Mouse (Mus musculus) liver, embryonic 16.5 days (tissue): ENCODE measurements at regions not wholly inside any gene's neighbourhood (a gene's known extent, or its start where the extent isn't known, plus 50 kb on each side); places are given as distances from the start of the nearest gene placed in this dataset.

Experiments used
- ATAC-seq: fragments of 200-750 bp; cut with Nextera tagmentation; 2 replicates; pipeline ENCODE4 v1.8.0; 2017; ENCODE audit warnings: low read depth, mild to moderate bottlenecking, moderate number of reproducible peaks, moderate library complexity
- H3K27ac ChIP-seq: fragments of 300-500 bp; sonication (generic); 2 replicates; pipeline ENCODE4 v1.5.1; 2014; ENCODE audit warnings: mild to moderate bottlenecking, low read length
- H3K27me3 ChIP-seq: fragments of 300-500 bp; sonication (generic); 2 replicates; pipeline ENCODE4 v1.6.1; 2014; ENCODE audit warnings: low read depth, low read length, mixed read lengths; ENCODE audit not compliant: control insufficient read depth, insufficient read depth
- H3K36me3 ChIP-seq: fragments of 300-500 bp; sonication (generic); 2 replicates; pipeline ENCODE4 v1.6.1; 2014; ENCODE audit warnings: mild to moderate bottlenecking; ENCODE audit not compliant: control insufficient read depth, insufficient read depth
- H3K4me1 ChIP-seq: fragments of 300-500 bp; sonication (generic); 2 replicates; pipeline ENCODE4 v1.6.1; 2014; ENCODE audit warnings: low read depth, low read length, mixed read lengths; ENCODE audit not compliant: control insufficient read depth
- H3K4me2 ChIP-seq: fragments of 300-500 bp; sonication (generic); 2 replicates; pipeline ENCODE4 v1.6.1; 2014; ENCODE audit warnings: low read depth, low read length, mixed read lengths
- H3K4me3 ChIP-seq: fragments of 300-500 bp; sonication (generic); 2 replicates; pipeline ENCODE4 v1.5.1; 2014; ENCODE audit warnings: low read depth, mild to moderate bottlenecking, low read length
- H3K9ac ChIP-seq: fragments of 300-500 bp; sonication (generic); 2 replicates; pipeline ENCODE4 v1.6.1; 2014; ENCODE audit warnings: low read depth, low read length
- H3K9me3 ChIP-seq: fragments of 300-500 bp; sonication (generic); replicated peaks from 2 replicates; pipeline ENCODE4 v1.6.1; 2016; ENCODE audit warnings: low read length; ENCODE audit not compliant: control insufficient read depth
- WGBS: fragments of 180-500 bp; shearing (Covaris S2); extraction: QIAGEN DNeasy Blood & Tissue Kit; methylation state at CpG from one replicate; pipeline ENCODE4 v1.1.7; 2014; ENCODE audit not compliant: insufficient replicate concordance; 5-methylcytosine and 5-hydroxymethylcytosine counted together

DNA sequence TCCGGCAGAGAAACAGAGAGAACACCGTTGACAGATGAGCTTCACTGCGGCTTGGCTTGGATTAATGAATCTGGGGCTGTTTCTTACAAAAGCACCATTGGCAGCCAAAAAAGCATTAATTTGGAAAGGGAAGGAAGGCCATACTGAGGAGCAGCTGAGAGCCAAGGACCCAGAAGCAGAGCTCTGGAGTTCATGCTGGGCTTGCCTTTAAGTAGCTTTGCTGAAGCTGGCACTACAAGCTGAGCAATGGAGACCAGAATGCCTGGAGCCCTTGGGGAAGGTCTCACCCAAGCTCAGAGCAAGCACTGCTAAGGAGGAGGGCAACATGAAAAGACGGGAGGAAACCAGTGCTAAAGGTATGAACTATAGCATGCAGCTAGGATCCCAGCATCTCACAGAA, 95.7 kb downstream of the Tmem30b start:
- no peaks in the 10 kb centered on the region for H3K9me3 ChIP-seq
- H3K4me1 ChIP-seq = no peaks in the 10 kb centered on the region
- ATAC-seq = no peak
- H3K27me3 ChIP-seq = no peaks in the 10 kb centered on the region
- H3K36me3 ChIP-seq = no peaks in the 10 kb centered on the region
- 67% methylated on average over 4 of the region's 4 CpGs for WGBS
- no peak overlapping the region for H3K9ac ChIP-seq
- no peak overlapping the region for H3K4me3 ChIP-seq
- no peak overlapping the region for H3K27ac ChIP-seq
- no peak overlapping the region for H3K4me2 ChIP-seq

DNA sequence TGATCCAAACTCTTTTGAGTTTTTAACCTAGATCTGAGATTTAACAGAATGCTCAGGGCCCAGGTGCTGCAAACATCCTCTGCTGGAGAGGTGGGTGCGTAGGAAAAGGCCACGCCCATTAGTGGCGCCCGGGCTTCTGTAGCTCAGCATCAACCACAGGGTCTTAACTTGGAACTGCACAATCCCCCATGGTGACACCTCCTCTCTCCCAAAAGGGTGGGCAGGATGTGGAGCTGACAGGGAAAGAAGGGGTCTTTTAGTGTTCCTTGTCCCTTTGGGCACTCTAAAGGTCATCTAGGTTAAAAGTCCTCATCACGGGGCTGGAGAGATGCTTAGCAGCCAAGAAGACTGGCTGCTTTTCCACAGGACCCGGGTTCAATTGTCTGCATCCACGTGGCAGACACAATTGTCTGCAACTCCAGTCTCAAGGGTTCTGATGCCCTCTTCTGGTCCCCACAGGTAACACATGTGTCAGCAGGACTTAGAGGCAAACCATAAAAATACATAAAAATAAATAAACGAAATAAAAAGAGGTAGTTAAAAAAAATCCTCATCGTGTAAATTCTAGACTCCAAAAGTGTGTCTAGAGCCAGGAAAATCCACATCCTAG, 96.2 kb downstream of the Tmem30b start:
- Histone ChIP-seq H3K27me3 (no peaks in the 10 kb centered on the region), H3K4me1 (no peaks in the 10 kb centered on the region), H3K9me3 (no peaks in the 10 kb centered on the region), H3K36me3 (no peaks in the 10 kb centered on the region), H3K9ac (no peak overlapping the region), H3K27ac (no peak overlapping the region), H3K4me2 (no peak overlapping the region), H3K4me3 (no peak overlapping the region)
- no peak for ATAC-seq
- WGBS = 42% methylated on average over 9 of the region's 9 CpGs

DNA sequence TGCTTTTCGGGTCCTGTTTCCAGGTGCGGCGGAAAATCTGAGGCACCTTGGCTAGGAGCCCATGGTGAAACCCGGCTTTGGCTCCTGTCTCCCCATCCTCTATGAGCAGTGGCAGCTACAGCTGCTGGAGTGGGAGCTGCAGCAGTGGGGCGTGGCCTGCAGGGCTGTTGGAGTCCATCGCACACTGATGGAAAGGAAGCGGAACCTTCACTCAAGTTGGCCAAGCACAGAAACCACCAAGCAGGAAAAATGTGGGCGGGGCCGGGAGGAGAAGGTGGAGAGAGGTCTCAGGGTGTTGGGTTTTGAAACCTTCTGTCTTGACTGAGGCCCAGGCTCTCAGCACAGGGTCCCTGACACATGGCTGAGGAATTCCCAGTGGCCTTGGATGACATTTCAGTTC, 97.1 kb downstream of the Tmem30b start:
- H3K4me1 ChIP-seq = no peaks in the 10 kb centered on the region
- H3K9me3 ChIP-seq = no peaks in the 10 kb centered on the region
- no peaks in the 10 kb centered on the region for H3K36me3 ChIP-seq
- ATAC-seq = 0 out of 2 replicates have a peak, but pooled peaks have one; percentile 13
- no peaks in the 10 kb centered on the region for H3K27me3 ChIP-seq
- no peak overlapping the region for H3K9ac ChIP-seq
- whole genome bisulfite sequencing = 28% methylated on average over 9 of the region's 9 CpGs
- H3K4me2 ChIP-seq = no peak overlapping the region
- H3K4me3 ChIP-seq = no peak overlapping the region
- H3K27ac ChIP-seq = no peak overlapping the region

DNA sequence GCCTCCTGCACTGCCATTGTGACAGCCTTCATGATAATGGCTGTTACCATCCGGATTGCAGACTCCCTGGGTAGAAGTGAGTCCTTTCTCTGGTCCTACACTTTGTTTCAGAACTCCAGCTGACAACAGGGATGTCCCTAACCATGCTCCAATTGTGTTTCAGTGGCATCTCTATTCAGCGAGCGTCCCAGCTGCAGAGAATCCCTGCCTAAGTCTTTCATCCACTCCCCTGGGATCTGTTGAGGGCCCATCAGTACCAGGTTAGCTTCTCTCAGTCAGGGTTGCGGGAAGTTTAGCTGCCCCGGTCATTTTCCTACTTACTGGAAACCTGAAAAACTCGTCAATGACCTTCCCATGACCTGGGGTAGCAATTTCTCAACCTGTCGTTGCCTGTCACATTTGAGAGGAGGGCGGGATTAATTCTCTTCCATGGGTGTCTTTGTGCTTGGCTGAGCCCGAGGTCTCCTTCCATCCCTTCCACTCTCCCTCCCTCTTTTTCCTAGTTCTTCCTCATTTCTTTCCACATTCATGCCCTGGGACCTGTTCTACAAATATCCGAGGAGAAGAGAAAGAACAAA, 97.7 kb downstream of the Tmem30b start:
- 48% methylated on average over 10 of the region's 10 CpGs for WGBS
- no peaks in the 10 kb centered on the region for H3K36me3 ChIP-seq
- H3K4me2 ChIP-seq = no peak overlapping the region
- no peaks in the 10 kb centered on the region for H3K27me3 ChIP-seq
- ATAC-seq = no peak
- no peak overlapping the region for H3K27ac ChIP-seq
- H3K9me3 ChIP-seq = no peaks in the 10 kb centered on the region
- H3K4me1 ChIP-seq = no peaks in the 10 kb centered on the region
- H3K4me3 ChIP-seq = no peak overlapping the region
- H3K9ac ChIP-seq = no peak overlapping the region

DNA sequence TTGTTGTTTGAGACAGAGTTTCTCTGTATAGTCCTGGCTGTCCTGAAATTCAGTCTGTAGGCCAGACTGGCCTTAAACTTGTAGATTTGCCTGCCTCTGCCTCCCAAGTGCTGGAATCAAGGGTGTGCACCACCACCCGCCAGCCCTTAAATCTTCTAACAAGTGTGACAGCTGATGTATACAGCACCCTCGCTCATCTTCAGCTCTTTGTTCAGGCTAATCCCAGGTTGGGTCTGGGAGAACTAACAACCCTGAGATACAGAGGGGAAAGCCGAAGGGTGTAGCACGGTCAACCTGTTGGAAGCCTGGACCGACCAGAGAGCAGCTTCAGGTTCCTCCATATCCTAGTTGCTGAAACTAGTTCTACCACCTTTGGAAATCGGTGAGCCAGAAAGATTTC, 99.0 kb downstream of the Tmem30b start:
- WGBS = 79% methylated on average over 6 of the region's 6 CpGs
- Histone ChIP-seq H3K4me2 (no peak overlapping the region), H3K4me3 (no peak overlapping the region), H3K36me3 (no peaks in the 10 kb centered on the region), H3K9ac (no peak overlapping the region), H3K4me1 (no peaks in the 10 kb centered on the region), H3K9me3 (no peaks in the 10 kb centered on the region), H3K27me3 (no peaks in the 10 kb centered on the region), H3K27ac (no peak overlapping the region)
- ATAC-seq = no peak

DNA sequence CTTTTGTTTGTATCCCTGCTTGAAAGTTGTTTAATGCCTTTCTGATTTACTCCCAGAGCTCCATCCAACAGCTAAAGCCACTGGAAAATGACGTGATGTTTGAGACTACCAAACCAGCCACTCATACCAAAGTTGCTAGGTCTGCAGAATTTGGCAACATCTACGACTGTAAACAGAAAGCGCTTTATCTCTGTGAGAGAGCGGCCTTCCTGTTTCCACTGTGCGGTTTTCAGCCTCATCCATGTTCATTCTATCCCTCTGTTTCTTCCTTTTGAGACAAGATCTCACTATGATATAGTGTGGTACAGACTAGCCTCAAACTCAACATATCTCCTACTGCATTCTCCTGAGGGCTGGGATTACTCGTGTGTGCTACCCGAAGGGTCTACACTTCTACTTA, 100.0 kb downstream of the Tmem30b start:
- Histone ChIP-seq H3K9me3 (no peaks in the 10 kb centered on the region), H3K27ac (no peak overlapping the region), H3K36me3 (no peaks in the 10 kb centered on the region), H3K4me3 (no peak overlapping the region), H3K4me2 (no peak overlapping the region), H3K4me1 (no peaks in the 10 kb centered on the region), H3K9ac (no peak overlapping the region), H3K27me3 (no peaks in the 10 kb centered on the region)
- no peak for ATAC-seq
- WGBS = 19% methylated on average over 7 of the region's 7 CpGs

DNA sequence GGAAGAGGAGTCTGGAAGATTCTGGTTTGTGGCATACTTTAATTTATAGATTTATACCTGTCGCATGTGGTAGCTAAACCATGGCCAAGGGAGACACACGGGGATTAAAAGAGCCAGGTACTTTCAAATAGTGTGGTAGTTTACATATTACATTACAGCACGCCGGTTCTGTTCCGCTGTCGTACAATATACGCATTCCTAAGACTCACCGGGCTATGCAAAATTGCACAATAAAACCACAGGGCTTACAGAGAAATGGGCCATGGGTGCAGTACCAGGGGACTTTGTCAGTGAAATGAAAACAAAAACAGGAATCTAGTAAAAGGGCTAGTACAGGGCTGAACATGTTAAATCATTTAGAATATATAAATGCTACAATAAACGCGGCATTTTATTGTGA, 100.6 kb downstream of the Tmem30b start:
- Histone ChIP-seq H3K9me3 (no peaks in the 10 kb centered on the region), H3K27ac (no peak overlapping the region), H3K9ac (no peak overlapping the region), H3K27me3 (no peaks in the 10 kb centered on the region), H3K36me3 (no peaks in the 10 kb centered on the region), H3K4me3 (no peak overlapping the region), H3K4me2 (no peak overlapping the region; the same call in 1 of the 2 replicates), H3K4me1 (no peaks in the 10 kb centered on the region)
- WGBS = 67% methylated on average over 10 of the region's 10 CpGs
- no peak for ATAC-seq

DNA sequence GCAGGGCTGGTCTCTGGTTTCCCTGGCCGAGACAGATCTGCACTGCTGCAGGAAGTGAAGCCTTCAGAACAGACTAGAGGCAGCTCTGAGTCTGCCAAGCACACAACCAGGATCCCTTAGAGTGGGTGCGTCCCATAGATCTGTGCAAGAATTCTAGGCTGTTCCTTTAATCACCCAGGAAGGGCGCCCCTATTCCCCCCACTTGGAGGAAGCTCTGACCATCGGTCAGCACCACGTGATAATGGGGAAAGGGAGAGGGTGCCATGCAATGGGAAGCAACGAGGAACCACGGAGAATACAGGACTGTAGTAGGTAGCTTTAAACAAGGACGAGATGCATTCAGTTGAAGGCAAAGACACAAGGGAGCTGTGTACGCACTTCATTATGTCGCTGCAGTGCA, 101.1 kb downstream of the Tmem30b start:
- H3K27ac ChIP-seq = no peak overlapping the region
- no peaks in the 10 kb centered on the region for H3K9me3 ChIP-seq
- no peaks in the 10 kb centered on the region for H3K27me3 ChIP-seq
- H3K4me2 ChIP-seq = no peak overlapping the region
- H3K9ac ChIP-seq = no peak overlapping the region
- no peak overlapping the region for H3K4me3 ChIP-seq
- ATAC-seq = no peak
- H3K36me3 ChIP-seq = no peaks in the 10 kb centered on the region
- WGBS = 23% methylated on average over 10 of the region's 10 CpGs
- no peaks in the 10 kb centered on the region for H3K4me1 ChIP-seq

DNA sequence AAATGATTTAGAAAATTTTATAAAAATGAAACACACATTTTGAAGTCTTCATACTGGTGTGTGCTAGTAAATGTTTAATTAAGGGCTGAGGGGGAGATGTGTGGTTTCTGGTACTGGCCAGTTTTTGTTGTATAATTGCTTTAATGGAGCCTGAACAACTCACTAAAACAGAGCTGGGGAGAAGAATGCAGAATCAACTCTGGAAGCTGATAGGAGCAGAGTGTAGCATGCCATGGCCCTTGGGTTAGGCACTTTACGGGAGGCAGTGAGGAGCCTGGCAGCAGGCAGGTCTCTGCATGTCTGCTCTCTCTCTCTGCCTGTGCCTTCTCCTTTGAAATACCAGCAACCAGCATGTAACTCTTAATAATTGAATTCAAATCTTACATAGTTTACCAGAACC, 104.9 kb downstream of the Tmem30b start:
- no peaks in the 10 kb centered on the region for H3K27me3 ChIP-seq
- no peaks in the 10 kb centered on the region for H3K36me3 ChIP-seq
- H3K4me2 ChIP-seq = no peak overlapping the region
- H3K27ac ChIP-seq = no peak overlapping the region
- H3K9ac ChIP-seq = no peak overlapping the region
- 76% methylated on average over 1 of the region's 1 CpGs for WGBS
- H3K4me3 ChIP-seq = no peak overlapping the region
- no peak for ATAC-seq
- no peaks in the 10 kb centered on the region for H3K9me3 ChIP-seq
- H3K4me1 ChIP-seq = no peaks in the 10 kb centered on the region
